Mouse (Mus musculus) megakaryocyte-erythroid progenitor cell, adult 5-6 weeks (primary cell): ENCODE results near the gene Tnfrsf1a. TPM values are rescaled to one million over a fixed set of nuclear protein-coding genes. Genes with fewer than 3 reads are reported as not detected.

Source experiments
- ATAC-seq: replicated peaks from 2 replicates; pipeline ENCODE4 v1.8.0; 2016; ENCODE audit warnings: mild to moderate bottlenecking, inconsistent platforms; ENCODE audit not compliant: severe bottlenecking, poor library complexity, low FRiP score, low TSS enrichment
- total RNA-seq, 2 experiments: library from RNA; stranded (forward) in 1 of 2; stranded (reverse) in 1 of 2; fragments of 200-1000, 215-1000 nt in 1 of 2; fragments of >200 nt in 1 of 2; fragmentation: Nextera tagmentation in 1 of 2; gene quantifications; 2 replicates each; pipeline ENCODE4 v1.2.3; 2014 to 2017

The Tnfrsf1a gene
- total RNA-seq, 2 experiments from 2014 or later, result 6.3 to 8.6 TPM

GRCm38 (mm10) chr6:125377582-125378451 lies 28.7 kb downstream of the Tnfrsf1a start:
- peak; percentile 84 for ATAC-seq

GRCm38 (mm10) chr6:125378621-125379020 lies 29.5 kb downstream of the Tnfrsf1a start:
- no peak for ATAC-seq

- no peak for ATAC-seq
Observed at GRCm38 (mm10) chr6:125379781-125380180, 30.6 kb downstream of the Tnfrsf1a start.

- ATAC-seq, result peak; percentile 40; the same call in 1 of the 2 replicates
Observed at GRCm38 (mm10) chr6:125380372-125381360, 31.5 kb downstream of the Tnfrsf1a start, which contains the start of gene Plekhg6. Gene Plekhg6, minus strand, starts transcription at chr6:125380793.

- ATAC-seq, result no peak
Observed at GRCm38 (mm10) chr6:125382024-125382423, 32.9 kb downstream of the Tnfrsf1a start.

GRCm38 (mm10) chr6:125385066-125385974 lies 36.2 kb downstream of the Tnfrsf1a start:
- ATAC-seq, result no peak; the same call in 1 of the 2 replicates

GRCm38 (mm10) chr6:125386080-125386479 lies 36.9 kb downstream of the Tnfrsf1a start:
- ATAC-seq, result no peak

- ATAC-seq, result no peak
Observed at GRCm38 (mm10) chr6:125389853-125390252, 40.7 kb downstream of the Tnfrsf1a start.

- no peak for ATAC-seq
Observed at GRCm38 (mm10) chr6:125405461-125406382, 56.6 kb downstream of the Tnfrsf1a start.

GRCm38 (mm10) chr6:125407224-125407623 lies 58.1 kb downstream of the Tnfrsf1a start:
- no peak for ATAC-seq

GRCm38 (mm10) chr6:125407657-125408056 lies 58.5 kb downstream of the Tnfrsf1a start:
- ATAC-seq, result no peak

GRCm38 (mm10) chr6:125410551-125410950 lies 61.4 kb downstream of the Tnfrsf1a start:
- no peak for ATAC-seq

- ATAC-seq, result no peak
Observed at GRCm38 (mm10) chr6:125410995-125411547, 61.9 kb downstream of the Tnfrsf1a start.

GRCm38 (mm10) chr6:125411661-125412060 lies 62.5 kb downstream of the Tnfrsf1a start:
- no peak for ATAC-seq
